ENCODE assay signal across 9 mouse cellular contexts in the genomic region with DNA sequence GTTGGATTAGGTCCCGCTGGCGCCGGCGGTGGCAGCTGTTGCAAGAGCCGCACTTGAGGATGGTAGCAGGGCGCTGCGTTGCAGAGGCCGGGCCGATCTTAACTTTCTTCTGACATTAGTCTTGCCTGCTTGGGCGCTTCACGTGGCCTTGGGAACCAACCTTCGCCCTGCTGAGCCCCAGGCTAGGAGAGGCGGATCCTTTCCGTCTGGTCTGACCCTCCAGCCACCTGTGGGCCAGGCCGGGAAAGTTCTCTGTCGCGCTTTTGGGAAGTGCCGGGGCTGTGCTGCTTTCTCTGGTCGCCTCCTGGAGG. TPM values are rescaled to one million over a fixed set of nuclear protein-coding genes. Genes with fewer than 3 reads are reported as not detected.
DNase-seq lines count a peak whose midpoint lies in the region; ATAC-seq and TF ChIP-seq lines count a peak whose summit lies in the region.
"Had no signal": no experiment of that assay in that cellular context is flagged by ENCODE, and none has a peak within 500 bp of the region (broad histone marks: within the 10 kb centered on the region; RNA-seq: fewer than 3 reads in every experiment).

A gene (minus strand): TSS at position 223 of the 311 bp plus-strand sequence.

- TF ChIP-seq POLR2A in testis, adult 2 months (IDR thresholded peaks at IDR 0.05; ENCODE audit: control insufficient read depth, low read depth, low read length) = no peak

- ATAC-seq in forebrain, embryonic 12.5 days (ENCODE audit: low FRiP score) = no peak

- peaks cover 7% of the 10 kb centered on the region for H3K4me1 ChIP-seq in forebrain, embryonic 12.5 days
- H3K4me1 ChIP-seq in midbrain, embryonic 10.5 days = peaks cover 15% of the 10 kb centered on the region
- H3K4me1 ChIP-seq in testis, adult 2 months (ENCODE audit: control insufficient read depth, insufficient read depth, low read length) = peaks cover 2% of the 10 kb centered on the region; the same call in 1 of the 2 replicates

- TF ChIP-seq CTCF in testis, adult 2 months (IDR thresholded peaks at IDR 0.05; ENCODE audit: control insufficient read depth, insufficient read depth, insufficient replicate concordance, low read depth, low read length) = no peak

- peak; percentile 49 for DNase-seq in left cerebral cortex, postnatal 4 days
- DNase-seq in left cerebral cortex, adult 8-10 months (ENCODE audit: low spot score in 2 of 2) = no peak
- DNase-seq in heart, postnatal 25 days (ENCODE audit: low spot score) = peak; percentile 26
- no peak for DNase-seq in large intestine, adult 2 months (ENCODE audit: low read depth, low spot score)
- peak; percentile 60 for DNase-seq in midbrain, embryonic 10.5 days (ENCODE audit: low spot score)
- DNase-seq in frontal cortex, postnatal 14 days (ENCODE audit: low spot score in 2 of 2) = no peak

- H3K9me3 ChIP-seq in forebrain, embryonic 12.5 days = no peaks in the 10 kb centered on the region
- no peaks in the 10 kb centered on the region for H3K9me3 ChIP-seq in midbrain, embryonic 10.5 days (replicated peaks)

- peak within 1 kb of the TSS; percentile 29; the same call in 1 of the 2 replicates for H3K9ac ChIP-seq in forebrain, embryonic 12.5 days

- no peaks in the 10 kb centered on the region for H3K36me3 ChIP-seq in forebrain, embryonic 12.5 days (replicated peaks)
- no peaks in the 10 kb centered on the region for H3K36me3 ChIP-seq in midbrain, embryonic 10.5 days
- H3K36me3 ChIP-seq in testis, adult 2 months (ENCODE audit: control insufficient read depth, insufficient read depth, low read length) = no peaks in the 10 kb centered on the region

- peak within 1 kb of the TSS; percentile 63 for H3K4me2 ChIP-seq in forebrain, embryonic 12.5 days

- under 1% methylated on average over 19 of the region's 19 CpGs for WGBS in forebrain, embryonic 12.5 days
- WGBS in large intestine, adult 2 months = 6% methylated on average over 19 of the region's 19 CpGs
- WGBS in midbrain, embryonic 10.5 days = under 1% methylated on average over 19 of the region's 19 CpGs

- intact Hi-C loops in left cerebral cortex, postnatal 4 days (cut with DNase I) = no loop called here
- intact Hi-C loops in heart, postnatal 25 days (cut with DNase I) = no loop called here

- no peak within 1 kb of the TSS for H3K27ac ChIP-seq in forebrain, embryonic 12.5 days
- H3K27ac ChIP-seq in midbrain, embryonic 10.5 days (replicated peaks) = no peak within 1 kb of the TSS; the same call in 1 of the 2 replicates
- H3K27ac ChIP-seq in testis, adult 2 months (ENCODE audit: control insufficient read depth, insufficient read depth, low read depth, low read length) = no peak within 1 kb of the TSS

- peaks cover 41% of the 10 kb centered on the region for H3K27me3 ChIP-seq in forebrain, embryonic 12.5 days
- peaks cover 36% of the 10 kb centered on the region for H3K27me3 ChIP-seq in midbrain, embryonic 10.5 days (ENCODE audit: low read depth, poor library complexity, severe bottlenecking)
- no peaks in the 10 kb centered on the region for H3K27me3 ChIP-seq in testis, adult 2 months (ENCODE audit: control insufficient read depth, insufficient read depth, low read length)

- H3K4me3 ChIP-seq in forebrain, embryonic 12.5 days (replicated peaks) = peak within 1 kb of the TSS; percentile 36
- peak within 1 kb of the TSS; percentile 60 for H3K4me3 ChIP-seq in midbrain, embryonic 10.5 days
- H3K4me3 ChIP-seq in testis, adult 2 months (ENCODE audit: control insufficient read depth, low read depth, low read length) = peak within 1 kb of the TSS; percentile 66

RNA-seq across cellular contexts. Expression of the gene that starts here (rescaled TPM):
- under 1 TPM; 0.16 to 0.24 TPM for total RNA-seq in left cerebral cortex, postnatal 4 days (2021)
- under 1 TPM in 2 of 4 experiments, not detected in 2; 0.30 to 0.32 TPM for total RNA-seq in left cerebral cortex, adult 8-10 months (2022)
- polyA plus RNA-seq in forebrain, embryonic 12.5 days (2016; fragmentation: Nextera tagmentation; extraction: Ambion mirVana) = 0.41 and 1.0 TPM in 2 replicates
- 10 to 100 TPM; 36.5 to 39.9 TPM for total RNA-seq in heart, postnatal 25 days (2021)
- 43.4 and 87.0 TPM in 2 replicates for polyA plus RNA-seq in large intestine, adult 2 months (2012; rRNA removed)
- polyA plus RNA-seq in midbrain, embryonic 10.5 days (2016; fragmentation: Nextera tagmentation; extraction: Ambion mirVana) = 1.2 and 1.5 TPM in 2 replicates
- polyA plus RNA-seq in testis, adult 2 months (2012; rRNA removed) = 47.4 and 53.7 TPM in 2 replicates
- polyA plus RNA-seq: C2C12 had no signal

Comparison
In these comparisons a context has a peak if more than half of its experiments do, and no peak if none do; other contexts are left out.
1. RNA of the gene that starts here (total RNA-seq): 36.5 to 39.9 TPM in heart, postnatal 25 days; 0.30 to 0.32 TPM in left cerebral cortex, adult 8-10 months and 0.16 to 0.24 TPM in left cerebral cortex, postnatal 4 days; every median in the first group is over 10 times any median in the second.
2. RNA of the gene that starts here (polyA plus RNA-seq): 47.4 to 53.7 TPM in testis, adult 2 months and 43.4 to 87.0 TPM in large intestine, adult 2 months; 1.2 to 1.5 TPM in midbrain, embryonic 10.5 days and 0.41 to 1.0 TPM in forebrain, embryonic 12.5 days; every median in the first group is over 10 times any median in the second.
3. Peak in DNase-seq in left cerebral cortex, postnatal 4 days; RNA of the gene not detected or under 1 TPM.
4. DNase-seq: peak in heart, postnatal 25 days (single experiment) and midbrain, embryonic 10.5 days (single experiment); none in left cerebral cortex, adult 8-10 months (0 of 2), large intestine, adult 2 months (single experiment) and frontal cortex, postnatal 14 days (0 of 2).
5. Peak in every context shown above with its lines, with median percentiles within 50 percentile points of each other: H3K4me3 ChIP-seq.